Mouse (Mus musculus): ENCODE measurements around the gene Arid5b.

Arid5b gene

DNA sequence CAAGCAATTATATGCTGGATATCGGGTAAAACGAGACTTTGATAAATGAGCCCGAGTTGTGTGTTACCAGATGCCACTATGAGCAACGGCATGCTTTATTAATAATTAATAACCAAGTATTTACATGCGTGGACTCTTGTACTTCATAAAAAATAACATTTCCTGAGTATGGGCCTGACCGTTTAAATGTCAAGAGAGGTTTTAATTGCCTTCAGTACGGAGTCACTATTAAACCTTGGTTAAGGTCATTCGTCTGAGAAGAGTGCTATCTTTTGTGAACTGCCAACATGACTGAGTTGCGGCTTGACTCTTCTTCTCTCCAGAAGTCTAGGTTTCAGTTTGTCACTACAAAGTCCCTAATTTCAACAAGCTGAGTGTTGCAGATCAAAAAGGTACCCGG, 8.8 kb downstream of the Arid5b start:
- DNase-seq (ENCODE audit: low read depth, low spot score), result no peak

DNA sequence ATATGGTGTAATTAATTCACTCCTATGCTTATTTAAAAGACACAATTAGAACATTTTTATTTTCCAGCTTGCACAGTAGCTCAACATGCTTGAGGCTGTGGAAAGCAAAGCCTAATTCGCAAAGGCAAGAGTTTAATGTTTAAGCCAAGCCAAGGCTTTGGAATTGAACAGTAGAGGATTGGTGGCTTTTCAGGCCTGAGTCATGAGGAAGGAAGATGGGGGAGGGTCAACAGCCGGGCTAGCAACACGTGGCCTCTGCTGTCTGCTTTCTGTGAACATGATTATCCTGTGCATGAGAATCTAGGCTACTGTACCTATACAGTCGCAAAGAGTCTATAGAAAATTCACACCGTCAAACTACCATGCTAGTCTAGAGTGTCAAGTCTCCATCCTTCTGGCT, 9.9 kb downstream of the Arid5b start:
- DNase-seq (ENCODE audit: low read depth, low spot score), result no peak

DNA sequence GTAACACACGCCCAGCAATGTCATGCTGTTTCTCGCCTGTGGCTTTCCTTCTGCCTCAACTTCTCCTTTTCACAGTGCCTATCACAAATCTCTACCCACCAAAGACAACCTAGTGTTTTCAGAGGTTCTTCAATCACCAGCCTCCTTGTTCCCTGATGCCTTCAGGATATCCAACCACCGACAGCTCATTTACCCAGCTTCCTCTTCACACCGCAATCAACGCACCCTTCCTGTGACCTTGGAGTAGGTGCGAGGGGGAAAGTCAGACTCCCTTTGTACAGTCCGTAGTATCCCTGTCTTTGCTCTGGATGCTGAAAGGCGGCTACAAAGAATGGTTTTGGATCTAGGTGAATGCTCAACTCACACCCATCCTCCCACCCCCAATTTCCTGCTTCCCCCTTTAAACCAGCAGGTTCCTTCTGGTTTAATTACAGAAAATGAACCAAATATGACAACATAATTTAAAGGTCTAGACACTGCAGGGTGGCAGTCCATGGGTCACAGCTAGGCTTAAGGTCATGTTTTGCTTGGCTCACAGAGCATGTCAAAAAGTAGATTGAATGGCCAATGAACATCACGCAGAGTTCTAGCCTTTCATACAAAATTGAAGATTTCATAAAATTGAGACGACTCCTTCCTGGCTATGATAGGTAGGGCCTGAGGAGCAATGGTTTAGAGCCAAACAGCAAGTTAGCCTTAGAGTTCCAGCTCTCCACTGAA, 14.4 kb downstream of the Arid5b start:
- peak; percentile 72 for DNase-seq (ENCODE audit: low read depth, low spot score)

DNA sequence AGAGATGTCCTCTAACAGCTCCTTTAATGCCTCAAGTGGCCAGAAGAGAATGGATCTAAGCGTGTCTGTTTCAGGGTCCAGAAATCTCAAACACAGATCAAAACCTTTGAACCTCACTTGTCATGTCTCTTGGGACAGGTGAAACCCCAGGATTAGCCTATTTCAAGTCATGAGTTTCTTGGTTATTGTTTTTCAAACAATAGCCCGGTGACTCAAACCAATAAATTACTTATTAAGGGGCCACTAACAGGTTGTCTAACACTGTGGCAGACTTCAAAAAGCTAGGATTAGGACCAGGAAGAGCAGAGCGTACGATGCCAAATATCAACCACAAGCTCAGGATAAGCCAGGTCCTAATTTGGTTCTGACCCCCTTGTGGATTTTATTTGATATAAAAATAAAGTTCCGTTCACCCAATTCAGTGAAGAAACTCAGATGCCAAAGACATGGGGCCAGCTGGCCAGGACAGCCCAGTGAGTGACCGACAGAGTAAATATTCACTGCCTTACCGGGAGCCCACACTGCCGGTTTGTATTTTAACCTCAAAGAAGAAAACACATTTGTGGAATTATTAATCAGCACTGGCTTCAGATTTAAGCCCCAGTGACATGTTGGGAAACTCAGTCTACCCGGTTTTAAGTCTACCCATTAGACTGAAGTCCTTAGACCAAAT, 15.1 kb downstream of the Arid5b start:
- DNase-seq (ENCODE audit: low read depth, low spot score), result no peak

DNA sequence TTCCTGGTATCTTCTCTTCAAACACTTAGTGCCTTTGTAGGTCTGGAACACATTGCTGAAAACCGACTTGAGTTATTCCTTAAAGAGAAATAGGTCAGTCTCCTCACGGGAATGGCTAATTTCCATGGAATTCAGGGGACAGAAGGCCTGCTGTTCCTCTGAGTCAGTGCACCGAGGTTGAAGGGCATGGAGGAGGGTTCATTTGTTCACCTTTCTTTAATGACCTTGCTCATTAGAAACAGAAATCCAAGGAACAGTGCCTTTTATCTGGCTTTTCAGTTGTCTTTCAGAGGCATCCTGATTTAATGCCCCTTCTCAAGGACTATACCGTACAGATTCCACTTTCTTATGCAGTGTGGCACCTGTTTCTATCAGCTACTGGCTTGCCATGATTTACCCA, 18.9 kb downstream of the Arid5b start:
- DNase-seq (ENCODE audit: low read depth, low spot score), result peak; percentile 93

DNA sequence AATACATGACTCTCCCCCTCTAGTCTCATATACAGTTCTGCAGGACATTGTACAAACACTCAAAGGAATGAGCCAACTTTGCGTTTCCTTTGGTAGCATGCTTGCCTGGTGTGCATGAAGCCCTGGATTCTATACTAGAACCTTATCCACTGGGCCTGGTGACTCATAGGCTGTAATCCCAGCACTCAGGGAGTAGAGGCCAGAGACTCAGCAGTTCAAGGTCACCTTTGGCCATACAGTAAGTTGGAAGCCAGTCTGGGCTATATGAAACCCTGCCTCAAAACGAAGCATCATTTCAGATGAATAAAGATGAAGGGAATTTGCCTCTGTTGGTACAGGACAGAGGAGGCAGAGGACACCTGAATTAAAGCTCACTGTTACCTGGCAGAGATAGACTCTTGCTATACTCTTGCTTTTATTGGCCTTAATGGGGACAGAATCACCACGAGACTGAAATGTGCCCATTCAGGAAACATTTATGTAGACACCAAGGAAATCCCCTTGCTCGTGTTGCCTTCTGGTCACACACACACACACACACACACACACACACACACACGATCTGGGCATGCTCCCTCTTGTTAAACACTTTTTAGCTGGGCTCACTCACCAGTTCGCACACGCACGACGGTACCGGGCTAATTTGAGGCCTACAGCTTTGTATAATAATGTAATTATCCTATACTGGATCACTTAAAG, 21.0 kb downstream of the Arid5b start:
- no peak for DNase-seq (ENCODE audit: low read depth, low spot score)

DNA sequence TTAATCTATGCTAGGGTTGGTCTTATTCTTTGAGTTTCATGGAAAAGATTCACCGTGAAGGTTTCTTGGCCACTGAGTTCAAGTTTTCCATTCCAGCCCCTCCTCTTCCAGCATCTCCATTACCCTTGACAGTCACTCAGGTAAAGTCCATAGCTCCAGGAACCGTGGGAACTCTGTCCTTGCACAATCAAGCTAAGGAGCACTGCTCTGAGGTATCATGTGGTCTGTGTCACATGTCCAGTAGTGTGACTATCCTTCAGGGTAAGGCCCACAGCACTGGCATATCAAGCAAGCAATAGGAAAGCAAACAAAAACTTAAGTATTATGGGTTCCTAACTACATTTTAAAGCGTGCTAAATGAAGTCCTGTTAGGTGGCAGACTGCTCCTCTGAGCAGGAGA, 22.4 kb downstream of the Arid5b start:
- DNase-seq (ENCODE audit: low read depth, low spot score), result no peak

DNA sequence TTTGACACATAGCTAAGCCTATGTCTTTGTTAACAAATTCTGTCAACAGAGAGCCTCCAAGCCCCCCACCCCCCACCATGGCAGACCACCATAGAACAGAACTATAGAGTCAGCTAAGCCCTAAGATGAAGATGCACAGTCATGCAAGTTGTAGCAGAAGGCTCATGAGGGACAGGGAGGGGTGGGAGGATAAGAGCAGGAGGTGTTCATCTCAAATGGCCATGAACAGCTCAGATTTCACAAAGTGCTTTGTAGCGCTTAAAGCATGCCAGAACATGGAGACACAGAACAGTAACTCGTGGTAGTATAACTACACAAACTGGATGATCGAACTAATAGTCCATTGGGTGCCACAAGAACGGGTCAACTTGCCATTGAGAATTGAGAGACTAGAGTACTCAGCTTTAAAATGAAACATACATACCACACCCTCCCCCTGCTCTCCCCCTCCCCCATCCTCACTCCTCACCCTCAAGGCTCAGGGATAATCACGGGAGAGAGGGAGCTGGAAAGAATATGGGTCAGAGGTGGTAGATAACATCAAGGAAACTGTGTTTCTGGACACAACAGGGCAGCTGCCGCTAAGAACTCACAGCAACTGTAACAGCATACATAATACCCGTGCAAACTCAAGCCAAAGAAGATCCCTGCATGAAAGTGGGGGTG, 25.0 kb downstream of the Arid5b start:
- DNase-seq (ENCODE audit: low read depth, low spot score), result peak; percentile 53

DNA sequence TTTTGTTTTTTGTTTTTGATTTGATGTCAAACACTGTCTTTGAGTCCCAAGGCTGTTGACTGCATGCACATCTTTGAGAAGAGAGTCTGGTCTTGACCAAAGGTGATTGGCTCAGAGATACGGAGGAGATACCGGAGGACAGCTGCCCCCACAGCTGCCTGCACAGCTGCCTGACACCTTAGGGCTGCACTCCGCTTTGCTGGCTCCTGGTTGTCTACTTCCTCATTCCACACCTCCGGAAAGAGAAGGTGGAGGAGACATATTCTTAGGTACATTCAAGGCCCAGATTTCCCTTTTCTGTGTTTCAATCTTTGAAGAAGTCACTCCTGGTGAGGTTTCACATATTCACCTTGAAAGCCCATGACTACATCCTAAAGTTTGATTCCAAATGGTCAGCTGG, 25.9 kb downstream of the Arid5b start:
- DNase-seq (ENCODE audit: low read depth, low spot score), result no peak

DNA sequence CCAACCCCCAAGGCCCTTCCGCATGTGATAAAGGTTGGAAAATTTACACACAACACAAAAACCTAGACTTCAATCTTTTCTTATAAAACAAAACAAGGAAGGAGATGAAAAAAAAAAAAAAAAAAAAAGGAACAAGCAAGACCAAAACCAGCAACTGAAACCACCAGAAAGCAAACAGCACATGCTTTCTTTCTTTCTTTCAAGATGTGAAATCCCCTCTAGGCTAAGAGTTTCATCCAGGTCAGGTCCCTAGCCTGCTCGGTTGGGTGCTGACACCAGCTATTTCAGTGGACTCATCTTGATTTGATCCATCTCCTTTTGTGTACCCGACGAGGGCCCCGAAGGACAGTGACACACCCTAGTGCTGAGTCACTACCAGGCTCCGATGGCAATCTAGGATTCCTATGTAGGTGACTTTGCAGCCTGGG, 29.2 kb downstream of the Arid5b start:
- DNase-seq (ENCODE audit: low read depth, low spot score), result peak; percentile 66

DNA sequence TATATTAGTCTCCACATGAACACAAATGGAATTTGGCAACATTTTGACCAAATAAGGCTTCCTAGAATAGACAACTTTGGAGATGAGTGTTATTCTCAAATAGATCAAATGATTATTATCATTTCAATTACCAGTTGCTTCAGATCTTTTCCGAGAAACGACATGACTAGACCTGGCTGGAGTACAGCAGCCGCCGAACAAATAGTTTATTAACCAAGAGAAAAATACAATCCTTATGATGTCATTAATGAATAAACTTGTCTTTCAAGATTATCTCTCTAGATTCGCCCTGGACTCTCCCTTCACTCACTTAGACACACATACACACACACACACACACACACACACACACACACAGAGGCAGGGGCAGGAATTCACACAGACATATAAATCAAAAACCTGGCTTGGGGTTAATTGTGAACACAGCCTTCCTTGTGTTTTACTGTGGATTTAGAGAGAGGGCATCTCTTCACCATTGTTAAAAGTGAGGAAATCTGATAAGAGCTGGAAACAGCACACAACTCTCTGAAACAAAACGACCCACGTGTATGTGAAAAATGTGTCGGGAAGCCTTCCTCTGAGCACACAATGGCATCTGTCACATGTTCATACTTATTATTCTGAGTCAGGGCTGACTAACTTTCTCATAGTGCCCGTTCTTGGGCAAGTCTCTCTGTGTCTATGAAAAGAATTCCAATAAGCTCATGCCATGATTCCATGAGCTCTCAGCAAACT, 30.1 kb downstream of the Arid5b start:
- no peak for DNase-seq (ENCODE audit: low read depth, low spot score)

DNA sequence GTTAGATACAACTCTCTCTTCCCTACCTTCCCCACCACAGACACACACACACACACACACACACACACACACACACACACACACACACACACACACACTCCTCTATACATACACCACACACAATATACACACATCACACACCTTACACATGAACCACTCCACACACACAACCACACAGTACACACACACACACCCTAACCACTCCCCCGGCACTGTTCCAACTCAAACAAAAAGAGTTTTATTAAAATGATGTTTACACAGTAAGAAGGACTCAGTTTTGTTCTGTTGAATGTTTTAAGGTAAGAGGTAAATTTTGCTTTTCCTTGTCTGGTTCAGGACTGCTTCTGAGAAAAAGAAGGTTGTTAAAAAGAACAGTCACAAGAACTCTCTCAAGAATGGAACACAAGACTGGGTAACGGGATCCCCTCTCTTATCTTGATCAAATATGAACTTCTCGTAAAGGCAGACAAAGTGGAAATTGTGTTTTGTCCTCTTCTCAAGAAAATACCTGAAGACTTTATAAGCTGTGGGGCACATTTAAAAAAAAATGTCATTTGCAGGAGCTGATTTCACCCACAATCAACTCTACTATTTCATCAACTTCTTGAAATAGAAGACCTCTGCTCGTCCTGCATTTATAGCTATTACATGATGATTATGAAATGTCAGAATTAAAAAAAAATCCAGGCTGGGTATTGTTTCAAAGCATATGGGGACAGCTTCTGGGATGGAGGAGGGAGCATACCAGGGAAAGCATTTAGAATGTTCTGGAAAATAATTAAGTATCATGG, 30.9 kb downstream of the Arid5b start:
- DNase-seq (ENCODE audit: low read depth, low spot score), result no peak

DNA sequence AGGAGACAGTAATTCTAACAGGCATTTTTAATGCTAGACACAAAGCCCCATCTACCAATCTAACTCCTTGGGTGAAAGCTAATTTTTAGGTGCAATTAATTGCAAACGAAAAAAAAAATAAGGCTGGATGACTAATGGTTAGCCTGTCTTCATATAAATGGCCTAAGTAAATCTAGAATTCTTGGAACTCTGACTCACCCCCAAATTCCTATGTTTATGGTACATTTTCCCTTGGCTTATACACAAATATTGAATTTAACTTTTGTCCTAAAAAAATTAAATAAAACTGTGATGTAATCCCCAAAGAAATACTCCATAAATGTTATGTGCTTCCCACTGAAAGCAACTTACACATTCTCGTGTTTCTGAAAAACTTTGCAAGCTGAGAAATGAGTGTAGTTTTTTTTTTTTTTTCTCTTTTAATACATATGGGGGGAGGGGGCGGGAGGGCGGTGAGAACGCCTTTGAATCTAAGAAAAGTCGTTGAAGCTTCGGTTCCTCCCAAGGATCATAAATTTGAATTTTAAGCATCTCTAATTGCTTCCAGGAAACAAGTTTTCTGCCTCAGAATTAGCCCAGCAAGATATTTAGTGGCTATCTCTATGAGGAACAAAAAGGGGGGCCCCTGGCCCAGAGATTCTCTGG, 31.8 kb downstream of the Arid5b start:
- no peak for DNase-seq (ENCODE audit: low read depth, low spot score)

DNA sequence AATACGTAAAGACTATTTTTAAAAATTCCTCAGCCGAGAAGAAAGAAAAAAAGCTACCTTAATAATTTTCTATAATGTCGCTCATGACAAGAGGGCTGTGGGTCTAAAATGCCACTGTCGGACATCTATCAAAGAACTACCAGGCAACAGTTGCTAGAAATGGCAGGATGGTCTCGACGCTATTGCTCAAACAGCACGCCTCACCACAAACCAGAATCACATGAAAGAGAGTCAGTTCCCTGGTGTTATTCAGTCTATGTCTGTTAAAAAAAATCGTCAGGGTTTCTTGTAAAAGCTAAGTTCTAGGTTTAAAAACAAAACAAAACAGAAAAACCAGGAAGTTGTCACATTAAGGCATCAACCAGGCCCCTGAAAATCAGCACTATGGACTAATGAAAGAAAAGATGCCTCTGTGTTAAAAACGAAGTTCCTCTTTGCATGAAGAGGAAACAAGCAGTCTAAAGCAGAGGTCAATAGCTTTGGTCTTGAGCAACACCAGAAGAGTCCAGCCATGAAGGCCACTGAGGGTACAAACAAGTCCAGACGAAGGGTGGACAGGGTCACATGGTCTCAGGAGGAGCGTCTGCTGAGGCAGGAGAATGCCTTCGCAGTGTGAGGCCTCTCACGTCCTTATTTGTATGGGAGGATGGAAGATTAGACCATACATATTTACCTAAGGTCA, 37.6 kb downstream of the Arid5b start:
- no peak for DNase-seq (ENCODE audit: low read depth, low spot score)

DNA sequence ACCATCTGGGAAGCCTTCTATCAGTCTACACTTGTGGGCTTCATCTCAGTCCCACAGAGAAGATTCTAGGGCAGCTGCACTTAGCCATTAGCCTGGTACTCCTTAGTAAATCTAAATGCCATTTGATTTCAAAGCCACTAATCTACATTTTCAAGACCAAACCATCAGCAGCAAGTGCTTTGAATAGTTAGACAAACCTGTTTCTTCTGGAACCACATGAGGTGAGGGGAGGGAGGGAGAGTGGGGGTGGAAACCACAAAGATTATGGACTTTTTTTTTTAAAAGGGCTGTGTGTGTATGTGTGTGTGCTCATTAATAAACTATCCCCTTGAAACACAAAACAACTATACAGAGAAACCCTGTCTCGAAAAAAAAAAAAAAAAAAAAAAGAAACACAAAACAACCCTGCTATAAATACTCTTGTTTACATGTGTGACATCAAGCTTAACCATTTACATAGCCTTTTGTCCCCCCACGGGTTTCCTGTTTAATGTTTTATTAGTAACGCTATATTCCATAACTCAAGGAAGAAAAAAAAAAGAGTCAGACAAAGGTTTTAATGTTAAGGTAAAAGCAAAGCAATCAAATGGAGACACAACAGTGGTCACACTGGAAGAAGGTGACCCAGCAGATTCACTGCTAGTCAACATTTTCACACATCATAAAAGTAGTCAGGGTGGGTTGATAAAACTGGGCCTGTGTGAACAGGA, 38.3 kb downstream of the Arid5b start:
- DNase-seq (ENCODE audit: low read depth, low spot score), result peak; percentile 85

DNA sequence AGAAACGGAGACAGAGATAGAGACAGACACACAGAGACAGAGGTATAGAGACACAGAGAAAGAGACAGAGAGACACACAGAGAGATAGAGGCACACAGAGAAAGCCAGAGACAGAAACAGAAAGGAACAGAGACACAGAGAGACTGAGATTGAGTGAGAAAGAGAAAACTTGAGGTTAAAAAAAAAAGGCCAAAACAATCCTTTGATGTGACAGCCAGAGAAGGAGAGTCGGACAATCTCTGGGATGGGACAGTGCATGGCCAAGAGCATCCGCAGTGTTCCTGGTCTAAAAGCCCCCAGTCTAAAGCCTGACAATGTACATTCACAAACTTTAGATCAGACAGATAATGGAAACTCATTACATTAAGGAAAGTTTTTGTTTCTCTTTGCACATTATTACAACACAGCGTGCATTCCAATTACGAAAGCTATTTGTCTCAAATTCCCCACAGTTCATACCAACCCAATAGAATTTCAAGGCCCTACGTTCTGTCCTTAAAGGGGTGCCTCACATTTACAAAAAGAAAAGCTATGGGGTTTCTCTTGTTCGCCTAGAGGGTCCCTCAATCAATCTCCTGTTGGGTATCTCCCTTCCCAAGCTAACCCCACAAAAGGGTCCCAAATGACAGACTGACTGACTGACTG, 39.0 kb downstream of the Arid5b start:
- DNase-seq (ENCODE audit: low read depth, low spot score), result no peak

DNA sequence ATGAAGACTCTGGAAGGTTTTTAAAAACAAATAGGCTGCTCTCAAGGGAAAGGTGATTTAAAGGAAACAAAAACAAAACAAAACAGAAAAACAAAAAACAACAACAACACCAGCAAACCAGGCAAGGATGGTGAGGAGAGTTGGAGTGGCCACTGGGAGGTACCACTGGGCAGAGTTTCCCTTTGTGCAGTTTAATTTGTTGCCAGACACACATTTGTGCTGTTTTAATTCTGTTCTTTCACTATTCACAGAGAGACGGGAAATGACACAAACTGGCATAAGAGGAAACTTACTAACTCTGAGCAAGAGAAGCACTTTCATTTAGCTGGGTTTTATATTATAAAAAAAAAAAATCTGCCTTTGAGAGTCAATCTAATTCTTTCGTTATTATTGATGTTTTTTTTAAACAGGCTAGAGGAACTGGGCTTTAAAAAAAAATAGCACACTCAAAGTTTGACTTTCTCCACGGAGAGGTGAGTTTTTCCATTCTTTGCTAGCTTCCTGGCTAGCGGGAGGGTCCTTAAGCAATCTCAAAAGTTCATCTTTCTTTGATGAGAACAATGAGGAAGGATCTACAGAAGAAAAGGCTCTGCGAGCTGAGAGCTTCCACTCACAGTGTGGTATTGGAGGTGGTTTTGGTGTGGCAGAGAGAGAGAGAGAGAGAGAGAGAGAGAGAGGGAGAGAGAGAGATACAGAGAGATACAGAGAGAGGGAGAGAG, 39.7 kb downstream of the Arid5b start:
- peak; percentile 59 for DNase-seq (ENCODE audit: low read depth, low spot score)

DNA sequence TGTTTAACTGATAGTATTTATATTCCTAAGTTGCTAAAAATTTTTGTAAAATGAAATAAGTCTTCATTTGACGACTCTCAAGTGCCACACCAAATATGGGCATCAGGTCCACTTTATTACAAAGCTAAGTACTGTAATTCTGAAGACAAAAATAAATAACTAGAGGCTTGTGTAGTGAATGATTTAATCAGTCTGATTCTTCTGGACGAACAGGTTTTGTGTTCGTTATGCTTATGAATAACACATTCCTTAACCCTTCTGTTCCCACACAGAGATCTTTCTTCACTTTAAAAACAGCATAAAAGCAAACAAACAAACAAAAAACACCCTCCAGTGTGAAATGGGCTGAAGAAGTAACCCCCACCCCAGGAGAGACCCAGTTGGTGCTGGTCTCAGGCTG, 40.4 kb downstream of the Arid5b start:
- DNase-seq (ENCODE audit: low read depth, low spot score), result no peak
